Mouse (Mus musculus) megakaryocyte, embryonic 14.5 days (primary cell): ENCODE measurements at regions not wholly inside any gene's neighbourhood (a gene's known extent, or its start where the extent isn't known, plus 50 kb on each side); places are given as distances from the start of the nearest gene placed in this dataset.
A peak's percentile ranks its signal among the peaks of the same experiment; 100 is the strongest.

Experiments
- H3K27me3 ChIP-seq: replicated peaks from 2 replicates; pipeline ENCODE3; 2012; ENCODE audit warnings: inconsistent platforms
- H3K36me3 ChIP-seq: replicated peaks from 2 replicates; pipeline ENCODE3; 2012; ENCODE audit warnings: low read length, inconsistent platforms, mixed read lengths
- H3K4me1 ChIP-seq: 2 replicates; pipeline ENCODE4 v1.6.1; 2012; ENCODE audit warnings: inconsistent platforms
- H3K4me3 ChIP-seq: replicated peaks from 2 replicates; pipeline ENCODE3; 2012; ENCODE audit warnings: moderate library complexity, mild to moderate bottlenecking, inconsistent platforms
- H3K9me3 ChIP-seq: 2 replicates; pipeline ENCODE4 v1.6.1; 2012; ENCODE audit warnings: inconsistent platforms
- FLI1 ChIP-seq: IDR thresholded peaks from 2 replicates; pipeline ENCODE4 v1.6.1; 2012; ENCODE audit warnings: low read length, inconsistent platforms, mixed read lengths
- GATA1 ChIP-seq: IDR thresholded peaks from 3 replicates; pipeline ENCODE4 v1.6.1; 2012; ENCODE audit warnings: mixed read lengths, low read length, inconsistent platforms, borderline replicate concordance

DNA sequence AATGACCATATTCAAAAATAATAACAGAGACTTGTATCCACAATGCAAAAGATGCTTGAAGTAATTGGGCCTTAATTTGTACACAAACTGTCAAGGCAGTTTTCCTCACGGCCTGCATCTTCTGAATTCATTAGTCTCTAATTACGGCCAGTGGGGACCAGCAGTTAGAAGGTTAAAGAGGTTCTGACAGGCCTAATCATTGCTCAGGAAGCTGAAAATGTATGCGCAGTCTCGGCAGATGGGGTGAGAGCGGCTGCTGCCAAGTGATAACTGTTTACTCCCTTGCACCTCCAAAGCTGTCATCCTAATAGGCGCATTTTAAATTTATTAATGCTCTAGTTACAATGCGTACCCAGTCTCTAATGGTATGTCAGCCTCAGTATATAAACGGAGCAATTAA is 163.5 kb upstream of the Prox1 start:
- Histone ChIP-seq H3K9me3 (peaks cover 8% of the 10 kb centered on the region; the same call in 1 of the 2 replicates), H3K4me3 (no peak overlapping the region), H3K36me3 (no peaks in the 10 kb centered on the region), H3K4me1 (no peaks in the 10 kb centered on the region), H3K27me3 (no peaks in the 10 kb centered on the region)
- TF ChIP-seq FLI1 (no peak), GATA1 (no peak)

- TF ChIP-seq FLI1 (no peak), GATA1 (no peak)
- Histone ChIP-seq H3K4me1 (no peaks in the 10 kb centered on the region), H3K4me3 (no peak overlapping the region), H3K27me3 (no peaks in the 10 kb centered on the region), H3K36me3 (no peaks in the 10 kb centered on the region), H3K9me3 (peaks cover 17% of the 10 kb centered on the region)
Observed at GRCm38 (mm10) chr1:190332001-190332400, 161.5 kb upstream of the Prox1 start.

GRCm38 (mm10) chr1:190324562-190324961 is 154.0 kb upstream of the Prox1 start:
- Histone ChIP-seq H3K4me1 (no peaks in the 10 kb centered on the region), H3K4me3 (no peak overlapping the region), H3K27me3 (no peaks in the 10 kb centered on the region), H3K9me3 (peaks cover 33% of the 10 kb centered on the region), H3K36me3 (no peaks in the 10 kb centered on the region)
- no peak for TF ChIP-seq GATA1
- TF ChIP-seq FLI1, result no peak

DNA sequence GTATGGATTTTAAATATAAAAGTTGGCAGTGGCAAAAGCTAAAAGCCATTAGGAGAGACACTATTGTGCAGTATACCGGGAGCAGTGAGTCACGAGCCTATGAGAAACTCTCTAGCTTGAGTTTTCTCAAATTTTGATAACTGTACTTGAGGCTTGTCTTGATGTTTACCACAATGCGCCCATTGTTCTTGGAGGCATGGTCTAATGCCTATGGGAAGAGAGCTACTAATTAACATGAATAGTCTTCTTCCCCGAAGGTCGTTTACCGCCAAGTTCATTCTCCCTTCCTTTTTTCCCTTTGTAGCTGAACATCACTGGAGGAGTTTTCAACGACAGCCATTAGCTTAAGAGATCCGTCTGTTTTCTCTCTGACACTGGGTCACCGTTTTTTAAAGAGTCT is 153.2 kb upstream of the Prox1 start:
- no peaks in the 10 kb centered on the region for H3K36me3 ChIP-seq
- H3K27me3 ChIP-seq, result no peaks in the 10 kb centered on the region
- H3K4me1 ChIP-seq, result no peaks in the 10 kb centered on the region
- H3K9me3 ChIP-seq, result peaks cover 35% of the 10 kb centered on the region
- H3K4me3 ChIP-seq, result no peak overlapping the region
- no peak for TF ChIP-seq FLI1
- TF ChIP-seq GATA1, result no peak

GRCm38 (mm10) chr1:190316175-190316574 is 145.7 kb upstream of the Prox1 start:
- no peaks in the 10 kb centered on the region for H3K36me3 ChIP-seq
- H3K4me3 ChIP-seq, result no peak overlapping the region
- peaks cover 50% of the 10 kb centered on the region for H3K9me3 ChIP-seq
- no peaks in the 10 kb centered on the region for H3K4me1 ChIP-seq
- no peak for TF ChIP-seq FLI1
- TF ChIP-seq GATA1, result no peak
- H3K27me3 ChIP-seq, result no peaks in the 10 kb centered on the region

GRCm38 (mm10) chr1:190309831-190310230 is 139.3 kb upstream of the Prox1 start:
- H3K4me3 ChIP-seq, result no peak overlapping the region
- TF ChIP-seq FLI1 (no peak), GATA1 (no peak)
- no peaks in the 10 kb centered on the region for H3K4me1 ChIP-seq
- H3K9me3 ChIP-seq, result peaks cover 68% of the 10 kb centered on the region
- no peaks in the 10 kb centered on the region for H3K36me3 ChIP-seq
- no peaks in the 10 kb centered on the region for H3K27me3 ChIP-seq

- peaks cover 64% of the 10 kb centered on the region for H3K9me3 ChIP-seq
- H3K4me3 ChIP-seq, result peak overlapping the region; percentile 14
- TF ChIP-seq FLI1 (no peak), GATA1 (no peak)
- no peaks in the 10 kb centered on the region for H3K36me3 ChIP-seq
- H3K4me1 ChIP-seq, result no peaks in the 10 kb centered on the region
- no peaks in the 10 kb centered on the region for H3K27me3 ChIP-seq
Observed at GRCm38 (mm10) chr1:190307751-190308150, 137.2 kb upstream of the Prox1 start.

DNA sequence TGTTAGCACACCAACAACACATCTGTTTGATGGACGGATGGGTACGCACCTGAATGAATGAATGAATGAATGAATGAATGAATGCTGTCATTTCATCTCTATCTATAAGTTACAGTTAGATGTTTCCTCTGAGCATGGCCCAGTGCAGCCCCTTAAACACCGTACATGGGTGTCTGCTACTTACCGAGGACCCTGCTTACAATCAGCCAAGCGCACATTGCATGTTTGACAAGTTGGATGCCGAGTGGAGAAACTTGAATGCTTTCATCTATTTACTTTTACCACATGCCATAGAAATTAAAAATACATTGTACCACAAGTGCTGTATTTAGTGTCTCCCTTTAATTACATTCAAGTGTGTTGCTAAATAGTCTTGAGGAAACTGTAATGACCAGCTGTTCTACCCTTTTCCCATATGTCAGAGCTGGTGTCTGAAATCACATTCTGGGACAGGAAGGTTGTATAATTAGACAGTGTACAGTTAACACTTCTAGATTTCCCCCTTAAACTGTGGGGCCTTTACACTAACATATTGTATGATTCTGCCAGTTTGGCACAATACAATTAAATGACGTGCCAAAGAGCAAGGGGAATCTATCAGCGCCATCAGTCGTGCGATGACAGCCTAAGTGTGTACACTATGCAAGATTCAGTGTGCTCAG is 127.3 kb upstream of the Prox1 start:
- H3K4me1 ChIP-seq, result no peaks in the 10 kb centered on the region
- peaks cover 59% of the 10 kb centered on the region for H3K9me3 ChIP-seq
- no peaks in the 10 kb centered on the region for H3K36me3 ChIP-seq
- no peaks in the 10 kb centered on the region for H3K27me3 ChIP-seq
- TF ChIP-seq FLI1 (no peak), GATA1 (no peak)
- no peak overlapping the region for H3K4me3 ChIP-seq

- no peak for TF ChIP-seq FLI1
- TF ChIP-seq GATA1, result no peak
- no peaks in the 10 kb centered on the region for H3K36me3 ChIP-seq
- peaks cover 40% of the 10 kb centered on the region for H3K9me3 ChIP-seq
- no peaks in the 10 kb centered on the region for H3K4me1 ChIP-seq
- no peaks in the 10 kb centered on the region for H3K27me3 ChIP-seq
- H3K4me3 ChIP-seq, result no peak overlapping the region
Observed at GRCm38 (mm10) chr1:190290061-190290460, 119.5 kb upstream of the Prox1 start.

- H3K4me1 ChIP-seq, result no peaks in the 10 kb centered on the region
- peaks cover 56% of the 10 kb centered on the region for H3K9me3 ChIP-seq
- H3K36me3 ChIP-seq, result no peaks in the 10 kb centered on the region
- no peak for TF ChIP-seq FLI1
- no peak for TF ChIP-seq GATA1
- no peak overlapping the region for H3K4me3 ChIP-seq
- no peaks in the 10 kb centered on the region for H3K27me3 ChIP-seq
Observed at GRCm38 (mm10) chr1:190286481-190287145, 116.1 kb upstream of the Prox1 start.
